9 mouse cellular contexts compared by ENCODE assay signal in genomic region chr5:140826796-140827195, GRCm38 (mm10). TPM values are rescaled to one million over a fixed set of nuclear protein-coding genes. Genes with fewer than 3 reads are reported as not detected.
DNase-seq lines count a peak whose midpoint lies in the region; ATAC-seq and TF ChIP-seq lines count a peak whose summit lies in the region.
"Had no signal": no experiment of that assay in that cellular context is flagged by ENCODE, and none has a peak within 500 bp of the region (broad histone marks: within the 10 kb centered on the region; RNA-seq: fewer than 3 reads in every experiment).

No protein-coding gene starts in this region.

- H3K36me3 ChIP-seq in heart, embryonic 11.5 days (ENCODE audit: control insufficient read depth, insufficient read depth, low read length), result 0 out of 2 replicates have a peak, but pooled peaks cover 2% of the 10 kb centered on the region
- no peaks in the 10 kb centered on the region for H3K36me3 ChIP-seq in lung, embryonic 14.5 days (ENCODE audit: insufficient read depth)
- peaks cover 11% of the 10 kb centered on the region for H3K36me3 ChIP-seq in hindbrain, embryonic 13.5 days
- H3K36me3 ChIP-seq in neural tube, embryonic 15.5 days, result 0 out of 2 replicates have a peak, but pooled peaks cover 3% of the 10 kb centered on the region

- no peak overlapping the region for H3K4me3 ChIP-seq in heart, embryonic 11.5 days (ENCODE audit: low read depth, low read length)
- H3K4me3 ChIP-seq in lung, embryonic 14.5 days (ENCODE audit: low read depth, low read length), result no peak overlapping the region
- no peak overlapping the region for H3K4me3 ChIP-seq in hindbrain, embryonic 13.5 days
- no peak overlapping the region for H3K4me3 ChIP-seq in neural tube, embryonic 15.5 days (replicated peaks)

- TF ChIP-seq CTCF in lung, embryonic 14.5 days (IDR thresholded peaks at IDR 0.05; ENCODE audit: low read depth), result no peak

- H3K9ac ChIP-seq in heart, embryonic 11.5 days (ENCODE audit: low read depth, low read length), result no peak overlapping the region
- H3K9ac ChIP-seq in lung, embryonic 14.5 days, result peak overlapping the region; percentile 20; the same call in 1 of the 2 replicates
- peak overlapping the region; percentile 52; the same call in 1 of the 2 replicates for H3K9ac ChIP-seq in hindbrain, embryonic 13.5 days
- H3K9ac ChIP-seq in neural tube, embryonic 15.5 days (replicated peaks), result no peak overlapping the region

- 25% methylated on average over 1 of the region's 1 CpGs for WGBS in heart, embryonic 11.5 days (ENCODE audit: insufficient replicate concordance)
- WGBS in lung, embryonic 14.5 days, result 53% methylated on average over 1 of the region's 1 CpGs
- WGBS in hindbrain, embryonic 13.5 days, result 29% methylated on average over 1 of the region's 1 CpGs
- WGBS in neural tube, embryonic 15.5 days, result 21% methylated on average over 1 of the region's 1 CpGs

- H3K27me3 ChIP-seq in heart, embryonic 11.5 days (ENCODE audit: control insufficient read depth, insufficient read depth, low read length), result no peaks in the 10 kb centered on the region
- H3K27me3 ChIP-seq in lung, embryonic 14.5 days (ENCODE audit: insufficient read depth, low read length), result no peaks in the 10 kb centered on the region
- no peaks in the 10 kb centered on the region for H3K27me3 ChIP-seq in hindbrain, embryonic 13.5 days
- no peaks in the 10 kb centered on the region for H3K27me3 ChIP-seq in neural tube, embryonic 15.5 days (replicated peaks)

- DNase-seq in heart, postnatal 14 days, result no peak
- no peak for DNase-seq in lung, embryonic 14.5 days
- no peak for DNase-seq in lung, postnatal 10 days
- no peak for DNase-seq in right cerebral cortex, adult 2 months (ENCODE audit: low spot score in 2 of 2)
- DNase-seq: cerebellum, postnatal 25 days had no signal

- peak overlapping the region; percentile 35 for H3K4me2 ChIP-seq in heart, embryonic 11.5 days
- H3K4me2 ChIP-seq in lung, embryonic 14.5 days, result peak overlapping the region; percentile 93; the same call in 1 of the 2 replicates
- peak overlapping the region; percentile 92 for H3K4me2 ChIP-seq in hindbrain, embryonic 13.5 days
- peak overlapping the region; percentile 88 for H3K4me2 ChIP-seq in neural tube, embryonic 15.5 days

- no peaks in the 10 kb centered on the region for H3K9me3 ChIP-seq in heart, embryonic 11.5 days (replicated peaks; ENCODE audit: control insufficient read depth, low read length)
- H3K9me3 ChIP-seq in lung, embryonic 14.5 days (ENCODE audit: low read depth, low read length), result no peaks in the 10 kb centered on the region
- no peaks in the 10 kb centered on the region for H3K9me3 ChIP-seq in hindbrain, embryonic 13.5 days
- H3K9me3 ChIP-seq in neural tube, embryonic 15.5 days (replicated peaks), result no peaks in the 10 kb centered on the region

- peak overlapping the region; percentile 22; the same call in 1 of the 2 replicates for H3K27ac ChIP-seq in heart, embryonic 11.5 days (ENCODE audit: low read depth, low read length)
- H3K27ac ChIP-seq in lung, embryonic 14.5 days (ENCODE audit: low read depth), result no peak overlapping the region; the same call in 1 of the 2 replicates
- no peak overlapping the region; the same call in 1 of the 2 replicates for H3K27ac ChIP-seq in hindbrain, embryonic 13.5 days
- 0 out of 2 replicates have a peak overlapping the region, but pooled peaks have one; percentile 28 for H3K27ac ChIP-seq in neural tube, embryonic 15.5 days (replicated peaks)

- H3K4me1 ChIP-seq in heart, embryonic 11.5 days (ENCODE audit: control insufficient read depth, insufficient read depth, low read length), result peaks cover 27% of the 10 kb centered on the region
- peaks cover 16% of the 10 kb centered on the region for H3K4me1 ChIP-seq in lung, embryonic 14.5 days (ENCODE audit: insufficient read depth)
- H3K4me1 ChIP-seq in hindbrain, embryonic 13.5 days (replicated peaks), result peaks cover 51% of the 10 kb centered on the region
- peaks cover 58% of the 10 kb centered on the region for H3K4me1 ChIP-seq in neural tube, embryonic 15.5 days

- intact Hi-C loops in heart, postnatal 14 days (cut with DNase I), result loop anchor here (2.0 to 5.0 kb wide), 3 partner anchors 59 to 124 kb away; partner anchors contain the start of gene Iqce

- no peak for ATAC-seq in heart, embryonic 11.5 days (replicated peaks; ENCODE audit: insufficient number of reproducible peaks, low FRiP score, low TSS enrichment)
- ATAC-seq in lung, embryonic 14.5 days (ENCODE audit: insufficient read depth), result no peak
- ATAC-seq in hindbrain, embryonic 13.5 days (ENCODE audit: low FRiP score), result no peak
- no peak for ATAC-seq in neural tube, embryonic 15.5 days (ENCODE audit: low FRiP score)
- ATAC-seq in megakaryocyte progenitor cell, adult 5-6 weeks (replicated peaks; ENCODE audit: poor library complexity), result no peak

RNA-seq across cellular contexts. Expression of gene Gna12, which starts 3.4 kb away (rescaled TPM):
- 33.1 and 34.0 TPM in 2 replicates for polyA plus RNA-seq in heart, embryonic 11.5 days (2014; fragmentation: Nextera tagmentation; extraction: Ambion mirVana)
- total RNA-seq in heart, postnatal 14 days (2021), result 10 to 100 TPM; 80.5 to 84.2 TPM
- polyA plus RNA-seq in lung, embryonic 14.5 days (2014; fragmentation: Nextera tagmentation; extraction: Ambion mirVana), result 63.0 and 77.1 TPM in 2 replicates
- polyA plus RNA-seq in hindbrain, embryonic 13.5 days (2015; fragmentation: Nextera tagmentation; extraction: Ambion mirVana), result 11.9 and 12.1 TPM in 2 replicates
- 17.7 and 43.8 TPM in 2 replicates for polyA plus RNA-seq in neural tube, embryonic 15.5 days (2015; fragmentation: Nextera tagmentation; extraction: Ambion mirVana)
- total RNA-seq in megakaryocyte progenitor cell, adult 5-6 weeks (2015), result 45.4 and 50.2 TPM in 2 replicates
- total RNA-seq in megakaryocyte progenitor cell, adult 5-6 weeks (2017), result 33.6 and 33.9 TPM in 2 replicates

Comparison
In these comparisons a context has a peak if more than half of its experiments do, and no peak if none do; other contexts are left out.
1. H3K27ac ChIP-seq: peak in heart, embryonic 11.5 days (single experiment) and neural tube, embryonic 15.5 days (single experiment); none in lung, embryonic 14.5 days (single experiment) and hindbrain, embryonic 13.5 days (single experiment).
2. H3K4me2 ChIP-seq: peak in every context shown above with its lines; median percentile 93 in lung, embryonic 14.5 days; 92 in hindbrain, embryonic 13.5 days; 88 in neural tube, embryonic 15.5 days; 35 in heart, embryonic 11.5 days.
3. H3K9ac ChIP-seq: peak in lung, embryonic 14.5 days (single experiment) and hindbrain, embryonic 13.5 days (single experiment); none in heart, embryonic 11.5 days (single experiment) and neural tube, embryonic 15.5 days (single experiment).